Mouse (Mus musculus) cerebellum, adult 2 months (tissue): ENCODE results near the gene Coq9.
A peak's percentile ranks its signal among the peaks of the same experiment; 100 is the strongest.

Source experiments
- CTCF ChIP-seq: fragments of 200-500 bp; IDR thresholded peaks from 2 replicates; pipeline ENCODE4 v1.5.1; 2011; ENCODE audit warnings: low read depth, mild to moderate bottlenecking, control low read depth, low read length, moderate library complexity, borderline replicate concordance; ENCODE audit not compliant: insufficient read depth
- POLR2A ChIP-seq: fragments of 200-500 bp; IDR thresholded peaks from 2 replicates; pipeline ENCODE4 v1.6.1; 2011; ENCODE audit warnings: low read length, control low read depth, borderline replicate concordance; ENCODE audit not compliant: insufficient read depth

- TF ChIP-seq CTCF (peak; percentile 65), POLR2A (no peak)
Measured at GRCm38 (mm10) chr8:94822637-94823560, 15.2 kb upstream of the Coq9 start.
